Mouse (Mus musculus) adrenal gland, adult (tissue): ENCODE measurements around the gene Hsd17b3.

Experiments used
- DNase-seq, 2 experiments: peaks; one replicate each; pipeline ENCODE4 v3.0.0; 2022 to 2023; ENCODE audit warnings: low spot score in 1 of 2; ENCODE audit not compliant: inconsistent age in 2 of 2

The Hsd17b3 gene

GRCm38 (mm10) chr13:64022786-64023468 lies 66.1 kb downstream of the Hsd17b3 start:
- no peak for DNase-seq

GRCm38 (mm10) chr13:64020902-64021311 lies 68.1 kb downstream of the Hsd17b3 start:
- DNase-seq, result peak in 1 of 2 experiments; percentile 17

- DNase-seq, result no peak
Measured at GRCm38 (mm10) chr13:64018586-64019141, 70.4 kb downstream of the Hsd17b3 start.

GRCm38 (mm10) chr13:64016048-64016447 lies 73.0 kb downstream of the Hsd17b3 start:
- DNase-seq, result no peak

- no peak for DNase-seq
Measured at GRCm38 (mm10) chr13:64011157-64011556, 77.9 kb downstream of the Hsd17b3 start.
